Mouse (Mus musculus): ENCODE measurements at regions not wholly inside any gene's neighbourhood (a gene's known extent, or its start where the extent isn't known, plus 50 kb on each side); places are given as distances from the start of the nearest gene placed in this dataset.

DNA sequence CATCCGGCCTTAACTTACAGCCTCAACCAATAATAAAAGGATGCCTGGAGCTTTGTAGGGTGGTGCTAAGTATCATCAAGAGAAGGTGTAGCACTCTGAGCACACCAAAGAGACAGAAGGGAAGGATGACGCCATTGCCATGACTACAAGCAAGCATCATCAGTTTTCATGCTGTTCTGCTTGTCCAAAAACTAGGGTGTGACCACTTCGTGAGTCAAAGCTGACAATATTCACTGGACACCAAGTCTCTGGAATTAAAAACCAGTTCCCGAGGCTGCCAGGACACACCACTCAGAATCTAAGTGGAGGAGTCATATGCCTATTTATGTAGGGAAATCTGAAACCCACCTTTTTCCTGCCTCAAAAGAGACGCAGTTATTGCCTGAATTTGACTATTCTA lies 136.4 kb upstream of the Zfp648 start:
- H3K36me3 ChIP-seq (ENCODE audit: insufficient read depth, low read length): no peaks in the 10 kb centered on the region
- no peak overlapping the region for H3K27ac ChIP-seq (ENCODE audit: low read length)
- ATAC-seq (no peak), DNase-seq (ENCODE audit: low spot score) (no peak)
- H3K4me1 ChIP-seq (ENCODE audit: insufficient read depth, low read depth, low read length): no peaks in the 10 kb centered on the region
- H3K4me2 ChIP-seq (replicated peaks; ENCODE audit: low read depth, low read length): no peak overlapping the region
- no peak overlapping the region for H3K4me3 ChIP-seq (ENCODE audit: low read depth, low read length)
- no peak overlapping the region for H3K9ac ChIP-seq (replicated peaks; ENCODE audit: low read depth)
- TF ChIP-seq CTCF (IDR thresholded peaks at IDR 0.05): no peak
- no peaks in the 10 kb centered on the region for H3K27me3 ChIP-seq (replicated peaks; ENCODE audit: insufficient read depth, low read length)
- 76% methylated on average over 5 of the region's 5 CpGs for WGBS
- no peaks in the 10 kb centered on the region for H3K9me3 ChIP-seq (ENCODE audit: low read length)

GRCm38 (mm10) chr1:154065336-154066329 lies 135.4 kb upstream of the Zfp648 start:
- no peak overlapping the region for H3K9ac ChIP-seq (replicated peaks; ENCODE audit: low read depth)
- H3K9me3 ChIP-seq (ENCODE audit: low read length): no peaks in the 10 kb centered on the region
- DNase-seq (ENCODE audit: low spot score) (peak; percentile 89), ATAC-seq (peak; percentile 89)
- TF ChIP-seq EP300 (IDR thresholded peaks at IDR 0.05) (peak; percentile 87), CTCF (IDR thresholded peaks at IDR 0.05) (no peak)
- H3K4me3 ChIP-seq (ENCODE audit: low read depth, low read length): no peak overlapping the region
- H3K4me2 ChIP-seq (replicated peaks; ENCODE audit: low read depth, low read length): no peak overlapping the region
- no peaks in the 10 kb centered on the region for H3K36me3 ChIP-seq (ENCODE audit: insufficient read depth, low read length)
- H3K27ac ChIP-seq (ENCODE audit: low read length): peak overlapping the region; percentile 48
- no peaks in the 10 kb centered on the region for H3K27me3 ChIP-seq (replicated peaks; ENCODE audit: insufficient read depth, low read length)
- no peaks in the 10 kb centered on the region for H3K4me1 ChIP-seq (ENCODE audit: insufficient read depth, low read depth, low read length)
- WGBS: 71% methylated on average over 18 of the region's 18 CpGs

DNA sequence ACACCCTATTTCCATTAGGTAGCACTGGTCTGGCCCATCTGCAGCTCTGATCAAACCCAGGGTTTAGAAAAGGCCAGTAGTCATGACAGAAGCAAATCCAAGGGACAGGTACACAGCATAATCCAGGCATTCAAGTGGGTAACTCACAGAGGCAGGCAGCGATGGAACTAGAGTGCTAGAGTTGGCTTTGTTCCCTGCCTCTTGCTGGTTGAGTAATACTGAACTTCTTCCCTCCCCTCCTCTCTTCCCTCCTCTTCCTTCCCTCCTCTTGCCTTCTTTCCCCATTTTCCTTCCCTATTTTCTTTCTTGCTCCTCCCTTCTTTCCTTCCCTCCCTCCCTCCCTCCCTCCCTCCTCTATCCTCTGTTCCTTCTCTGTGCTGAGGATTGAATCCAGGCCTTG lies 133.1 kb upstream of the Zfp648 start:
- 15% methylated on average over 1 of the region's 1 CpGs for WGBS
- Histone ChIP-seq H3K27me3 (replicated peaks; ENCODE audit: insufficient read depth, low read length) (no peaks in the 10 kb centered on the region), H3K36me3 (ENCODE audit: insufficient read depth, low read length) (no peaks in the 10 kb centered on the region), H3K4me2 (replicated peaks; ENCODE audit: low read depth, low read length) (no peak overlapping the region), H3K27ac (ENCODE audit: low read length) (no peak overlapping the region), H3K4me1 (ENCODE audit: insufficient read depth, low read depth, low read length) (no peaks in the 10 kb centered on the region), H3K4me3 (ENCODE audit: low read depth, low read length) (no peak overlapping the region), H3K9me3 (ENCODE audit: low read length) (no peaks in the 10 kb centered on the region), H3K9ac (replicated peaks; ENCODE audit: low read depth) (no peak overlapping the region)
- ATAC-seq (no peak), DNase-seq (ENCODE audit: low spot score) (peak; percentile 78)
- TF ChIP-seq CTCF (IDR thresholded peaks at IDR 0.05) (no peak), EP300 (IDR thresholded peaks at IDR 0.05) (no peak)

- Histone ChIP-seq H3K4me3 (ENCODE audit: low read depth, low read length) (no peak overlapping the region), H3K27ac (ENCODE audit: low read length) (no peak overlapping the region), H3K9ac (replicated peaks; ENCODE audit: low read depth) (no peak overlapping the region), H3K4me1 (ENCODE audit: insufficient read depth, low read depth, low read length) (peaks cover 2% of the 10 kb centered on the region; the same call in 1 of the 2 replicates), H3K4me2 (replicated peaks; ENCODE audit: low read depth, low read length) (no peak overlapping the region), H3K27me3 (replicated peaks; ENCODE audit: insufficient read depth, low read length) (no peaks in the 10 kb centered on the region), H3K9me3 (ENCODE audit: low read length) (no peaks in the 10 kb centered on the region), H3K36me3 (ENCODE audit: insufficient read depth, low read length) (no peaks in the 10 kb centered on the region)
- peak; percentile 35 for ATAC-seq
- peak; percentile 30; the same call in 1 of the 2 replicates for TF ChIP-seq EP300 (IDR thresholded peaks at IDR 0.05)
- TF ChIP-seq CTCF (IDR thresholded peaks at IDR 0.05): no peak
- WGBS: 85% methylated on average over 1 of the region's 1 CpGs
- DNase-seq (ENCODE audit: low spot score): peak; percentile 40
These were observed 126.7 kb upstream of the Zfp648 start for GRCm38 (mm10) chr1:154074270-154074669.

DNA sequence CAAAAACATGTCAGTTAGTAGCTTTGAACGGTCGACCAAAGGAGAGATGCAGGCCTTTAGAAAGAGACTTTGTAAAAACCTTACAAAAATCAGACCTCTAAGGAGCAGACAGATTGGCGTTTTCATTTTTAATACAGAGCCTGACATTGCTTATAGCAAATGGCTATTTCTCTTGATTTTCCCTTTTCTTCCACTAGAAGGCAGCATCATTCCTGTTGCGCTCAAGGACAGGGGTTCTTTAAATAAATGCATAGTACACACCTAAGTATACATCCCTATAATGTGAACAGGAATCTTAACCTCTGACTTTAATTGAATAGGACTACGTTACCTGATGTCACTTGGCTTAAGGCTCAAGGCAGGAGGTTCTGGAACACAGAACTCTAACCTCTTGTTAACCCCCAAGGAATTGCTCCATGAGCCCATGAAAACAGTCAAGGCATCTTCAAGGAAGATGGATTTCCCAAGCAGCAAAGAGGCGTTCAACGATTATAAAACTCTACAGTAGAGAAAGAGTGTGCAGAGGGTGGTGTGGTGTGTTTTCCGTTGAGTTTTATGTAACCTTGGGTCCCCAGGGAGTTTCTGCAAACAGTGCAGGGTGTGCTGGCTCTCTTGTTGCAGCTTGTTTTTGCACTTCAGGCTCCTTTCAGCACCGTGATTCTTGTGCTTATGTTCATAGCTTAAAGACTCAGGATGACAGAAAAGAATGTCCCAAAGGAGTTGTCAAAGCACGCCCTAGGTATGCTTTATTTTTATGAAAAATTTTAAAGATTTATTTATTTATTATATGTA lies 124.1 kb upstream of the Zfp648 start:
- Histone ChIP-seq H3K4me2 (replicated peaks; ENCODE audit: low read depth, low read length) (no peak overlapping the region), H3K9ac (replicated peaks; ENCODE audit: low read depth) (no peak overlapping the region), H3K4me1 (ENCODE audit: insufficient read depth, low read depth, low read length) (peaks cover 2% of the 10 kb centered on the region), H3K36me3 (ENCODE audit: insufficient read depth, low read length) (no peaks in the 10 kb centered on the region), H3K9me3 (ENCODE audit: low read length) (no peaks in the 10 kb centered on the region), H3K4me3 (ENCODE audit: low read depth, low read length) (no peak overlapping the region), H3K27ac (ENCODE audit: low read length) (no peak overlapping the region), H3K27me3 (replicated peaks; ENCODE audit: insufficient read depth, low read length) (no peaks in the 10 kb centered on the region)
- TF ChIP-seq CTCF (IDR thresholded peaks at IDR 0.05): peak; percentile 80
- TF ChIP-seq EP300 (IDR thresholded peaks at IDR 0.05): 0 out of 2 replicates have a peak, but pooled peaks have one; percentile 11
- ATAC-seq (no peak), DNase-seq (ENCODE audit: low spot score) (peak; percentile 49)
- WGBS: 58% methylated on average over 10 of the region's 10 CpGs

Data from lung, postnatal 0 days (tissue).